Mouse (Mus musculus): ENCODE data around the gene Plin3. TPM values are rescaled to one million over a fixed set of nuclear protein-coding genes. Genes with fewer than 3 reads are reported as not detected.

The Plin3 gene
- polyA plus RNA-seq, 1 experiment from 2014 or later: 21.5 TPM

MicroRNA genes within 50 kb of the gene (microRNA counts, 519-probe panel; counts per million panel counts)
- 1,674 counts per million, percentile 10 among the panel's probes with 10 or more counts for microRNA mmu-miR-7b

Small RNAs within 50 kb of the gene (microRNA-seq; reads per million reads assigned to microRNA genes)
- 311 reads per million, percentile 70 among the genes with 10 or more reads in this experiment for gene Mir7b

Other genes with a start within 250 kb of the Plin3 start
- 79.6 and 91.4 TPM in 2 replicates for gene Ubxn6, start 217.8 kb downstream of the Plin3 start, polyA plus RNA-seq (2015; fragmentation: Nextera tagmentation; extraction: Ambion mirVana)
- gene Hdgfl2, start 213.2 kb downstream of the Plin3 start, polyA plus RNA-seq (2015; fragmentation: Nextera tagmentation; extraction: Ambion mirVana): 140 and 150 TPM in 2 replicates
- 0.03 and 0.11 TPM in 2 replicates for gene Plin4, start 183.1 kb downstream of the Plin3 start, polyA plus RNA-seq (2015; fragmentation: Nextera tagmentation; extraction: Ambion mirVana)
- gene Plin5, start 175.3 kb downstream of the Plin3 start, polyA plus RNA-seq (2015; fragmentation: Nextera tagmentation; extraction: Ambion mirVana): 0.83 and 0.93 TPM in 2 replicates
- gene Lrg1, start 170.9 kb downstream of the Plin3 start, polyA plus RNA-seq (2015; fragmentation: Nextera tagmentation; extraction: Ambion mirVana): 0.22 TPM in 1 of 2 replicates, not detected in the other
- gene Sema6b, start 152.5 kb downstream of the Plin3 start, polyA plus RNA-seq (2015; fragmentation: Nextera tagmentation; extraction: Ambion mirVana): 10.9 and 11.1 TPM in 2 replicates
- gene Tnfaip8l1, start 130.4 kb downstream of the Plin3 start, polyA plus RNA-seq (2015; fragmentation: Nextera tagmentation; extraction: Ambion mirVana): 8.5 and 9.1 TPM in 2 replicates
- 67.4 and 74.2 TPM in 2 replicates for gene Mydgf, start 109.0 kb downstream of the Plin3 start, polyA plus RNA-seq (2015; fragmentation: Nextera tagmentation; extraction: Ambion mirVana)
- 25.7 and 26.3 TPM in 2 replicates for gene Dpp9, start 74.0 kb downstream of the Plin3 start, polyA plus RNA-seq (2015; fragmentation: Nextera tagmentation; extraction: Ambion mirVana)
- gene Fem1a, start 36.1 kb downstream of the Plin3 start, polyA plus RNA-seq (2015; fragmentation: Nextera tagmentation; extraction: Ambion mirVana): 16.6 and 19.1 TPM in 2 replicates
- 1.5 and 1.7 TPM in 2 replicates for gene Ticam1, start 16.1 kb downstream of the Plin3 start, polyA plus RNA-seq (2015; fragmentation: Nextera tagmentation; extraction: Ambion mirVana)
- not detected in 2 replicates for gene Arrdc5, start 7.4 kb upstream of the Plin3 start, polyA plus RNA-seq (2015; fragmentation: Nextera tagmentation; extraction: Ambion mirVana)
- 20.0 and 27.4 TPM in 2 replicates for gene Uhrf1, start 10.4 kb upstream of the Plin3 start, polyA plus RNA-seq (2015; fragmentation: Nextera tagmentation; extraction: Ambion mirVana)
- gene Kdm4b, start 33.2 kb upstream of the Plin3 start, polyA plus RNA-seq (2015; fragmentation: Nextera tagmentation; extraction: Ambion mirVana): 72.1 and 77.9 TPM in 2 replicates
- gene Ptprs, start 183.6 kb upstream of the Plin3 start, polyA plus RNA-seq (2015; fragmentation: Nextera tagmentation; extraction: Ambion mirVana): 251 and 260 TPM in 2 replicates
- gene Znrf4, start 219.6 kb upstream of the Plin3 start, polyA plus RNA-seq (2015; fragmentation: Nextera tagmentation; extraction: Ambion mirVana): not detected in 2 replicates